Mouse (Mus musculus) mammary gland, adult 2 months (tissue): ENCODE data around the gene Aqp2. TPM values are rescaled to one million over a fixed set of nuclear protein-coding genes. Genes with fewer than 3 reads are reported as not detected.

Source experiments
- polyA plus RNA-seq: library from polyadenylated mRNA; depleted of rRNA; stranded (reverse); fragments of >200 nt; gene quantifications from 2 replicates; pipeline ENCODE4 v1.2.3, GENCODE M21; 2012; ENCODE audit warnings: low replicate concordance; rRNA removed

Aqp2 gene
- 1.2 and 2.0 TPM in 2 replicates for polyA plus RNA-seq

GRCm38 (mm10) chr15:99578802-99579485 is at the start of gene Aqp2:
Aqp2 (plus strand) TSS chr15:99579055.

GRCm38 (mm10) chr15:99590429-99591084 is 11.7 kb downstream of the Aqp2 start, which contains the start of gene Aqp5:
Aqp5 (plus strand) TSS chr15:99590782.

GRCm38 (mm10) chr15:99600986-99601822 is 22.3 kb downstream of the Aqp2 start, which contains the start of gene Aqp6:
Aqp6 (plus strand) TSS chr15:99601400.

Other genes with a start within 250 kb of the Aqp2 start
- 26.5 and 31.2 TPM in 2 replicates for gene Fmnl3, start 208.6 kb upstream of the Aqp2 start, polyA plus RNA-seq
- gene Tmbim6, start 186.2 kb upstream of the Aqp2 start, polyA plus RNA-seq, result 937 and 960 TPM in 2 replicates
- gene Nckap5l, start 121.3 kb upstream of the Aqp2 start, polyA plus RNA-seq, result 10.7 and 21.6 TPM in 2 replicates
- 5.2 and 6.9 TPM in 2 replicates for gene Bcdin3d, start 104.3 kb upstream of the Aqp2 start, polyA plus RNA-seq
- gene Faim2, start 50.9 kb upstream of the Aqp2 start, polyA plus RNA-seq, result 2.5 and 2.8 TPM in 2 replicates
- gene Aqp5, start 11.7 kb downstream of the Aqp2 start, polyA plus RNA-seq, result 247 and 333 TPM in 2 replicates
- not detected in 2 replicates for gene Aqp6, start 22.3 kb downstream of the Aqp2 start, polyA plus RNA-seq
- 6.6 and 7.8 TPM in 2 replicates for gene Racgap1, start 72.6 kb downstream of the Aqp2 start, polyA plus RNA-seq
- 0.79 and 1.3 TPM in 2 replicates for gene Asic1, start 91.3 kb downstream of the Aqp2 start, polyA plus RNA-seq
- gene Smarcd1, start 123.1 kb downstream of the Aqp2 start, polyA plus RNA-seq, result 39.3 and 39.6 TPM in 2 replicates
- gene Gm17349, start 126.4 kb downstream of the Aqp2 start, polyA plus RNA-seq, result 2.9 TPM in 1 of 2 replicates, not detected in the other
- gene Gpd1, start 138.5 kb downstream of the Aqp2 start, polyA plus RNA-seq, result 871 and 1,032 TPM in 2 replicates
- 214 and 295 TPM in 2 replicates for gene Cox14, start 146.6 kb downstream of the Aqp2 start, polyA plus RNA-seq
- gene Cers5, start 193.8 kb downstream of the Aqp2 start, polyA plus RNA-seq, result 35.9 and 58.1 TPM in 2 replicates